Mouse (Mus musculus) heart, embryonic 11.5 days (tissue): ENCODE data around the gene Stx1a. TPM values are rescaled to one million over a fixed set of nuclear protein-coding genes. Genes with fewer than 3 reads are reported as not detected.

Experiments used
- ATAC-seq: fragments of 200-750 bp; cut with Nextera tagmentation; replicated peaks from 2 replicates; pipeline ENCODE4 v1.8.0; 2017; ENCODE audit warnings: moderate library complexity; ENCODE audit not compliant: insufficient number of reproducible peaks, low FRiP score, low TSS enrichment
- H3K27ac ChIP-seq: fragments of 300-500 bp; sonication (generic); 2 replicates; pipeline ENCODE4 v1.5.1; 2014; ENCODE audit warnings: mild to moderate bottlenecking, low read depth, low read length
- H3K27me3 ChIP-seq: fragments of 300-500 bp; sonication (generic); 2 replicates; pipeline ENCODE4 v1.6.1; 2014; ENCODE audit warnings: mild to moderate bottlenecking, low read length, mixed read lengths; ENCODE audit not compliant: control insufficient read depth, insufficient read depth
- H3K36me3 ChIP-seq: fragments of 300-500 bp; sonication (generic); 2 replicates; pipeline ENCODE4 v1.6.1; 2014; ENCODE audit warnings: mild to moderate bottlenecking, low read length, moderate library complexity, mixed read lengths; ENCODE audit not compliant: control insufficient read depth, insufficient read depth
- H3K4me1 ChIP-seq: fragments of 300-500 bp; sonication (generic); 2 replicates; pipeline ENCODE4 v1.6.1; 2014; ENCODE audit warnings: low read length; ENCODE audit not compliant: control insufficient read depth, insufficient read depth
- H3K4me2 ChIP-seq: fragments of 300-500 bp; sonication (generic); 2 replicates; pipeline ENCODE4 v1.6.1; 2014; ENCODE audit warnings: mild to moderate bottlenecking, moderate library complexity
- H3K4me3 ChIP-seq: fragments of 300-500 bp; sonication (generic); 2 replicates; pipeline ENCODE4 v1.5.1; 2014; ENCODE audit warnings: low read depth, low read length
- H3K9ac ChIP-seq: fragments of 300-500 bp; sonication (generic); 2 replicates; pipeline ENCODE4 v1.6.1; 2014; ENCODE audit warnings: mild to moderate bottlenecking, low read depth, low read length, moderate library complexity
- H3K9me3 ChIP-seq: fragments of 300-500 bp; sonication (generic); replicated peaks from 2 replicates; pipeline ENCODE4 v1.6.1; 2016; ENCODE audit warnings: low read length; ENCODE audit not compliant: control insufficient read depth
- WGBS: fragments of 180-500 bp; shearing (Covaris S2); extraction: QIAGEN DNeasy Blood & Tissue Kit; methylation state at CpG from one replicate; pipeline ENCODE4 v1.1.7; 2014; ENCODE audit not compliant: insufficient replicate concordance; 5-methylcytosine and 5-hydroxymethylcytosine counted together
- polyA plus RNA-seq: library from polyadenylated mRNA; unstranded; fragments of >200 nt; fragmentation: Nextera tagmentation; extraction: Ambion mirVana; gene quantifications from 2 replicates; pipeline ENCODE4 v1.2.1, GENCODE M21; 2014

The Stx1a gene
- polyA plus RNA-seq, 1 experiment from 2014 or later, result 10.4 TPM

- no peak for ATAC-seq
- peaks cover 7% of the 10 kb centered on the region for H3K4me1 ChIP-seq
- peaks cover 5% of the 10 kb centered on the region; the same call in 1 of the 2 replicates for H3K27me3 ChIP-seq
- H3K27ac ChIP-seq, result no peak overlapping the region
- peak overlapping the region; percentile 98 for H3K4me2 ChIP-seq
- no peaks in the 10 kb centered on the region for H3K36me3 ChIP-seq
- no peaks in the 10 kb centered on the region for H3K9me3 ChIP-seq
- H3K9ac ChIP-seq, result peak overlapping the region; percentile 90
- 37% methylated on average over 14 of the region's 14 CpGs for WGBS
- peak overlapping the region; percentile 79 for H3K4me3 ChIP-seq
These were observed 53.7 kb downstream of the Stx1a start for GRCm38 (mm10) chr5:135076931-135077505.

GRCm38 (mm10) chr5:135077564-135078481 lies 54.5 kb downstream of the Stx1a start, which contains the start of gene Vps37d:
Gene Vps37d, minus strand, starts transcription at chr5:135078266.
- no peaks in the 10 kb centered on the region for H3K9me3 ChIP-seq
- ATAC-seq, result peak; percentile 82
- no peaks in the 10 kb centered on the region for H3K36me3 ChIP-seq
- H3K4me1 ChIP-seq, result peaks cover 7% of the 10 kb centered on the region
- peaks cover 5% of the 10 kb centered on the region; the same call in 1 of the 2 replicates for H3K27me3 ChIP-seq
- peak within 1 kb of the TSS; percentile 79 for H3K4me3 ChIP-seq
- H3K9ac ChIP-seq, result peak within 1 kb of the TSS; percentile 90
- H3K27ac ChIP-seq, result no peak within 1 kb of the TSS
- under 1% methylated on average over 49 of the region's 83 CpGs for WGBS
- peak within 1 kb of the TSS; percentile 98 for H3K4me2 ChIP-seq

GRCm38 (mm10) chr5:135078482-135078810 lies 55.2 kb downstream of the Stx1a start:
- Histone ChIP-seq H3K27me3 (peaks cover 5% of the 10 kb centered on the region; the same call in 1 of the 2 replicates), H3K27ac (no peak overlapping the region), H3K36me3 (no peaks in the 10 kb centered on the region), H3K4me2 (peak overlapping the region; percentile 98), H3K4me1 (peaks cover 4% of the 10 kb centered on the region), H3K4me3 (peak overlapping the region; percentile 79), H3K9ac (peak overlapping the region; percentile 90), H3K9me3 (no peaks in the 10 kb centered on the region)
- under 1% methylated on average over 11 of the region's 11 CpGs for WGBS
- ATAC-seq, result no peak

- Histone ChIP-seq H3K27me3 (peaks cover 2% of the 10 kb centered on the region; the same call in 1 of the 2 replicates), H3K4me2 (no peak overlapping the region), H3K27ac (no peak overlapping the region), H3K36me3 (no peaks in the 10 kb centered on the region), H3K9me3 (no peaks in the 10 kb centered on the region), H3K4me1 (no peaks in the 10 kb centered on the region), H3K9ac (no peak overlapping the region), H3K4me3 (no peak overlapping the region)
- 95% methylated on average over 2 of the region's 2 CpGs for WGBS
- no peak for ATAC-seq
These were observed 56.3 kb downstream of the Stx1a start for GRCm38 (mm10) chr5:135079578-135079977.

GRCm38 (mm10) chr5:135080539-135080938 lies 57.3 kb downstream of the Stx1a start:
- Histone ChIP-seq H3K36me3 (no peaks in the 10 kb centered on the region), H3K4me2 (no peak overlapping the region), H3K27me3 (peaks cover 5% of the 10 kb centered on the region; the same call in 1 of the 2 replicates), H3K4me1 (no peaks in the 10 kb centered on the region), H3K27ac (no peak overlapping the region), H3K9ac (no peak overlapping the region), H3K4me3 (no peak overlapping the region), H3K9me3 (no peaks in the 10 kb centered on the region)
- no peak for ATAC-seq
- WGBS, result 81% methylated on average over 5 of the region's 5 CpGs

GRCm38 (mm10) chr5:135086871-135087270 lies 63.6 kb downstream of the Stx1a start:
- no peak overlapping the region for H3K4me2 ChIP-seq
- no peaks in the 10 kb centered on the region for H3K36me3 ChIP-seq
- no peak overlapping the region for H3K9ac ChIP-seq
- H3K9me3 ChIP-seq, result no peaks in the 10 kb centered on the region
- peaks cover 48% of the 10 kb centered on the region for H3K27me3 ChIP-seq
- no peaks in the 10 kb centered on the region for H3K4me1 ChIP-seq
- ATAC-seq, result no peak
- WGBS, result 62% methylated on average over 4 of the region's 4 CpGs
- no peak overlapping the region for H3K4me3 ChIP-seq
- H3K27ac ChIP-seq, result no peak overlapping the region

- no peak within 1 kb of the TSS for H3K9ac ChIP-seq
- H3K27me3 ChIP-seq, result peaks cover 64% of the 10 kb centered on the region
These were observed 66.4 kb downstream of the Stx1a start, which contains the start of gene Mlxipl for GRCm38 (mm10) chr5:135089653-135090052. Gene Mlxipl, plus strand, starts transcription at chr5:135089890.

More at GRCm38 (mm10) chr5:135089653-135090052, 66.4 kb downstream of the Stx1a start, which contains the start of gene Mlxipl:
- Histone ChIP-seq H3K36me3 (no peaks in the 10 kb centered on the region), H3K27ac (no peak within 1 kb of the TSS), H3K4me1 (no peaks in the 10 kb centered on the region), H3K4me3 (peak within 1 kb of the TSS; percentile 6; the same call in 1 of the 2 replicates), H3K9me3 (no peaks in the 10 kb centered on the region), H3K4me2 (peak within 1 kb of the TSS; percentile 39)
- no peak for ATAC-seq
- whole genome bisulfite sequencing, result 4% methylated on average over 36 of the region's 39 CpGs
